Mouse (Mus musculus): Measurements from ENCODE around the gene Lasp1.
"Not testable (repeated sequence)": the region's sequence is repeated elsewhere in the genome, so short reads cannot be mapped to it uniquely, and the experiment has no call there.

The Lasp1 gene

GRCm38 (mm10) chr11:97827654-97828053, 28.9 kb downstream of the Lasp1 start:
- DNase-seq (ENCODE audit: low read depth, low spot score), result no peak

GRCm38 (mm10) chr11:97829365-97829764, 30.6 kb downstream of the Lasp1 start:
- DNase-seq (ENCODE audit: low read depth, low spot score), result no peak

GRCm38 (mm10) chr11:97829913-97830476, 31.2 kb downstream of the Lasp1 start:
- no peak for DNase-seq (ENCODE audit: low read depth, low spot score)

- no peak for DNase-seq (ENCODE audit: low read depth, low spot score)
These were observed 31.7 kb downstream of the Lasp1 start for GRCm38 (mm10) chr11:97830501-97830900.

GRCm38 (mm10) chr11:97832001-97832400, 33.2 kb downstream of the Lasp1 start:
- no peak for DNase-seq (ENCODE audit: low read depth, low spot score)

- no peak for DNase-seq (ENCODE audit: low read depth, low spot score)
These were observed 34.6 kb downstream of the Lasp1 start for GRCm38 (mm10) chr11:97833352-97833751.

- no peak for DNase-seq (ENCODE audit: low read depth, low spot score)
These were observed 37.7 kb downstream of the Lasp1 start for GRCm38 (mm10) chr11:97836541-97836940.

GRCm38 (mm10) chr11:97837051-97837450, 38.3 kb downstream of the Lasp1 start:
- not testable (repeated sequence) for DNase-seq (ENCODE audit: low read depth, low spot score)

- no peak for DNase-seq (ENCODE audit: low read depth, low spot score)
These were observed 38.9 kb downstream of the Lasp1 start for GRCm38 (mm10) chr11:97837641-97838149.

GRCm38 (mm10) chr11:97838779-97839440, 40.1 kb downstream of the Lasp1 start:
- no peak for DNase-seq (ENCODE audit: low read depth, low spot score)

GRCm38 (mm10) chr11:97839441-97840134, 40.8 kb downstream of the Lasp1 start:
- DNase-seq (ENCODE audit: low read depth, low spot score), result no peak

- no peak for DNase-seq (ENCODE audit: low read depth, low spot score)
These were observed 41.3 kb downstream of the Lasp1 start for GRCm38 (mm10) chr11:97840135-97840490.

GRCm38 (mm10) chr11:97840539-97840954, 41.7 kb downstream of the Lasp1 start, which contains the start of gene B230217C12Rik:
Gene B230217C12Rik, plus strand, starts transcription at chr11:97840780.
- no peak for DNase-seq (ENCODE audit: low read depth, low spot score)

GRCm38 (mm10) chr11:97840991-97841661, 42.3 kb downstream of the Lasp1 start:
- peak; percentile 98 for DNase-seq (ENCODE audit: low read depth, low spot score)

GRCm38 (mm10) chr11:97842001-97842400, 43.2 kb downstream of the Lasp1 start:
- no peak for DNase-seq (ENCODE audit: low read depth, low spot score)

GRCm38 (mm10) chr11:97850367-97850766, 51.6 kb downstream of the Lasp1 start:
- no peak for DNase-seq (ENCODE audit: low read depth, low spot score)

- no peak for DNase-seq (ENCODE audit: low read depth, low spot score)
These were observed 52.8 kb downstream of the Lasp1 start for GRCm38 (mm10) chr11:97851601-97852000.

- DNase-seq (ENCODE audit: low read depth, low spot score), result no peak
These were observed 56.7 kb downstream of the Lasp1 start for GRCm38 (mm10) chr11:97855473-97855872.

- DNase-seq (ENCODE audit: low read depth, low spot score), result no peak
These were observed 63.3 kb downstream of the Lasp1 start for GRCm38 (mm10) chr11:97862148-97862547.

GRCm38 (mm10) chr11:97865421-97865820, 66.6 kb downstream of the Lasp1 start:
- DNase-seq (ENCODE audit: low read depth, low spot score), result no peak

GRCm38 (mm10) chr11:97866091-97866888, 67.5 kb downstream of the Lasp1 start:
- DNase-seq (ENCODE audit: low read depth, low spot score), result no peak

All from telencephalon, adult 2 months (tissue).